Mouse (Mus musculus) heart, postnatal 0 days (tissue): ENCODE measurements around the gene Lrrc9. TPM values are rescaled to one million over a fixed set of nuclear protein-coding genes. Genes with fewer than 3 reads are reported as not detected.

ENCODE experiments used
- ATAC-seq: fragments of 200-750 bp; cut with Nextera tagmentation; 2 replicates; pipeline ENCODE4 v1.8.0; 2017; ENCODE audit warnings: low read depth, moderate number of reproducible peaks, moderate library complexity; ENCODE audit not compliant: insufficient read depth
- DNase-seq: peaks from one replicate; pipeline ENCODE4 v3.0.0-alpha.2; 2016; ENCODE audit warnings: low spot score
- H3K27ac ChIP-seq: fragments of 300-500 bp; sonication (generic); 2 replicates; pipeline ENCODE4 v1.5.1; 2014; ENCODE audit warnings: low read depth, mild to moderate bottlenecking
- H3K27me3 ChIP-seq: fragments of 300-500 bp; sonication (generic); 2 replicates; pipeline ENCODE4 v1.6.1; 2014; ENCODE audit warnings: low read length, mixed read lengths; ENCODE audit not compliant: control insufficient read depth, insufficient read depth
- H3K36me3 ChIP-seq: fragments of 300-500 bp; sonication (generic); replicated peaks from 2 replicates; pipeline ENCODE4 v1.6.1; 2014; ENCODE audit warnings: low read length, mixed read lengths; ENCODE audit not compliant: control insufficient read depth, insufficient read depth
- H3K4me1 ChIP-seq: fragments of 300-500 bp; sonication (generic); 2 replicates; pipeline ENCODE4 v1.6.1; 2014; ENCODE audit warnings: antibody characterized with exemption; ENCODE audit not compliant: control insufficient read depth, insufficient read depth
- H3K4me2 ChIP-seq: fragments of 300-500 bp; sonication (generic); 2 replicates; pipeline ENCODE4 v1.6.1; 2014; ENCODE audit warnings: low read depth, mild to moderate bottlenecking, low read length, moderate library complexity
- H3K4me3 ChIP-seq: fragments of 300-500 bp; sonication (generic); 2 replicates; pipeline ENCODE4 v1.5.1; 2014; ENCODE audit warnings: low read depth, low read length
- H3K9ac ChIP-seq: fragments of 300-500 bp; sonication (generic); replicated peaks from 2 replicates; pipeline ENCODE4 v1.6.1; 2014; ENCODE audit warnings: low read depth, low read length, mixed read lengths
- H3K9me3 ChIP-seq: fragments of 300-500 bp; sonication (generic); replicated peaks from 2 replicates; pipeline ENCODE4 v1.6.1; 2016; ENCODE audit warnings: low read length; ENCODE audit not compliant: control insufficient read depth
- CTCF ChIP-seq: IDR thresholded peaks from 2 replicates; pipeline ENCODE4 v1.5.1; 2016; ENCODE audit warnings: antibody characterized with exemption, control low read depth, low read depth
- EP300 ChIP-seq: IDR thresholded peaks from 2 replicates; pipeline ENCODE4 v1.6.1; 2016; ENCODE audit warnings: antibody characterized with exemption, low read depth
- WGBS: fragments of 180-500 bp; shearing (Covaris S2); extraction: QIAGEN DNeasy Blood & Tissue Kit; methylation state at CpG from one replicate; pipeline ENCODE4 v1.1.7; 2014; 5-methylcytosine and 5-hydroxymethylcytosine counted together
- polyA plus RNA-seq: library from polyadenylated mRNA; unstranded; fragments of >200 nt; fragmentation: Nextera tagmentation; extraction: Ambion mirVana; gene quantifications from 2 replicates; pipeline ENCODE4 v1.2.1, GENCODE M21; 2015
- total RNA-seq: library from RNA; depleted of rRNA; stranded (reverse); fragments of >200 nt; gene quantifications from 2 replicates; pipeline ENCODE4 v1.2.3, GENCODE M21; 2014; ENCODE audit warnings: low replicate concordance

Lrrc9 gene
- total and polyA plus RNA-seq, 2 experiments from 2014 or later, result 0.31 to 0.76 TPM

- Histone ChIP-seq H3K9ac (no peak overlapping the region), H3K4me3 (no peak overlapping the region), H3K4me1 (no peaks in the 10 kb centered on the region), H3K27me3 (no peaks in the 10 kb centered on the region), H3K9me3 (no peaks in the 10 kb centered on the region), H3K4me2 (no peak overlapping the region), H3K27ac (peak overlapping the region; percentile 17; the same call in 1 of the 2 replicates), H3K36me3 (no peaks in the 10 kb centered on the region)
- DNase-seq (peak; percentile 37), ATAC-seq (0 out of 2 replicates have a peak, but pooled peaks have one; percentile 33)
- WGBS, result 36% methylated on average over 3 of the region's 3 CpGs
- TF ChIP-seq CTCF (no peak), EP300 (no peak)
Observed at GRCm38 (mm10) chr12:72491063-72491719, 49.5 kb downstream of the Lrrc9 start.

GRCm38 (mm10) chr12:72496866-72497600 is 55.4 kb downstream of the Lrrc9 start:
- no peaks in the 10 kb centered on the region for H3K9me3 ChIP-seq

GRCm38 (mm10) chr12:72509606-72510005 is 67.9 kb downstream of the Lrrc9 start:
- TF ChIP-seq CTCF (no peak), EP300 (no peak)
- ATAC-seq, result no peak
- H3K36me3 ChIP-seq, result no peaks in the 10 kb centered on the region
- no peaks in the 10 kb centered on the region for H3K9me3 ChIP-seq
- no peak for DNase-seq
- WGBS, result 79% methylated on average over 7 of the region's 7 CpGs
- no peak overlapping the region for H3K27ac ChIP-seq
- H3K27me3 ChIP-seq, result no peaks in the 10 kb centered on the region
- H3K9ac ChIP-seq, result no peak overlapping the region
- H3K4me2 ChIP-seq, result no peak overlapping the region
- no peaks in the 10 kb centered on the region for H3K4me1 ChIP-seq
- no peak overlapping the region for H3K4me3 ChIP-seq

More at GRCm38 (mm10) chr12:72496866-72497600, 55.4 kb downstream of the Lrrc9 start:
- Histone ChIP-seq H3K27ac (no peak overlapping the region), H3K4me2 (no peak overlapping the region), H3K36me3 (no peaks in the 10 kb centered on the region), H3K4me3 (no peak overlapping the region), H3K9ac (no peak overlapping the region), H3K4me1 (no peaks in the 10 kb centered on the region), H3K27me3 (no peaks in the 10 kb centered on the region)
- no peak for TF ChIP-seq EP300
- no peak for TF ChIP-seq CTCF
- WGBS, result 67% methylated on average over 12 of the region's 12 CpGs
- ATAC-seq, result no peak
- DNase-seq, result no peak

- no peak overlapping the region for H3K9ac ChIP-seq
- TF ChIP-seq EP300, result no peak
- TF ChIP-seq CTCF, result peak; percentile 68
- ATAC-seq, result no peak
- H3K4me1 ChIP-seq, result no peaks in the 10 kb centered on the region
- H3K27ac ChIP-seq, result no peak overlapping the region
- WGBS, result 53% methylated on average over 3 of the region's 3 CpGs
- no peaks in the 10 kb centered on the region for H3K36me3 ChIP-seq
- no peaks in the 10 kb centered on the region for H3K9me3 ChIP-seq
- no peaks in the 10 kb centered on the region for H3K27me3 ChIP-seq
- no peak overlapping the region for H3K4me2 ChIP-seq
- H3K4me3 ChIP-seq, result no peak overlapping the region
- DNase-seq, result peak; percentile 36
Observed at GRCm38 (mm10) chr12:72515446-72515845, 73.8 kb downstream of the Lrrc9 start.

- no peak for DNase-seq
Observed at GRCm38 (mm10) chr12:72518114-72518728, 76.6 kb downstream of the Lrrc9 start.

More at GRCm38 (mm10) chr12:72518114-72518728, 76.6 kb downstream of the Lrrc9 start:
- Histone ChIP-seq H3K27me3 (no peaks in the 10 kb centered on the region), H3K4me3 (no peak overlapping the region), H3K4me1 (no peaks in the 10 kb centered on the region), H3K4me2 (no peak overlapping the region), H3K27ac (no peak overlapping the region), H3K36me3 (no peaks in the 10 kb centered on the region), H3K9ac (no peak overlapping the region), H3K9me3 (no peaks in the 10 kb centered on the region)
- ATAC-seq, result no peak
- 83% methylated on average over 12 of the region's 12 CpGs for WGBS
- no peak for TF ChIP-seq CTCF
- TF ChIP-seq EP300, result no peak
